Mouse (Mus musculus) spleen, adult 12 weeks (tissue): ENCODE data around the gene Arhgef16.

Experiments used
- DNase-seq: peaks from one replicate; pipeline ENCODE4 v3.0.0; 2022; ENCODE audit warnings: low spot score

Gene Arhgef16

DNA sequence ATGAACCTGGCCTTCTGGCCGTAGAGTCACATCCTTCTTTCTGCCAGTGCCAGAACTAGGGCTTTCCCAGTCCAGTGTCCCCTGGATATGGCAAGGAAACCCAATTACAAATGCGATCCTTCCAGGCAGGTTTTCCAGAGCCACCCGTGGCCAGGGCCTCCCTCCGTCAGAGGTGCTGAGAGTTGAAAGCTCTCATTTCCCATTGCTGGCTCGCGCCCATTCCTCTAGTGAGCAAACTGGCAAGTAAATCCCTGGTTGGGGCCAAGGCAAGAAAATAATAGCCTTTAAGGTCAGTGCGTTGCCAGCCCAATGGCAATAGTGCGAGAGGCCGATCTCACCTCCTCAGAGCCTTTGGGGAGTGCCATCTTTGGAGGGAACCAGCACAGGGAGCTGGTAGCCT is 71.9 kb downstream of the Arhgef16 start:
- no peak for DNase-seq
